Mouse (Mus musculus) forebrain, embryonic 13.5 days (tissue): ENCODE results near the gene Zfp865. TPM values are rescaled to one million over a fixed set of nuclear protein-coding genes. Genes with fewer than 3 reads are reported as not detected.
A peak's percentile ranks its signal among the peaks of the same experiment; 100 is the strongest.
"Not testable (repeated sequence)": the region's sequence is repeated elsewhere in the genome, so short reads cannot be mapped to it uniquely, and the experiment has no call there.

Experiments used
- ATAC-seq: fragments of 200-750 bp; cut with Nextera tagmentation; 2 replicates; pipeline ENCODE4 v1.8.0; 2017
- H3K27ac ChIP-seq: fragments of 300-500 bp; sonication (generic); 2 replicates; pipeline ENCODE4 v1.5.1; 2015; ENCODE audit warnings: inconsistent platforms, mild to moderate bottlenecking, moderate library complexity
- H3K27me3 ChIP-seq: fragments of 300-500 bp; sonication (generic); 2 replicates; pipeline ENCODE4 v1.6.1; 2015; ENCODE audit warnings: mild to moderate bottlenecking, inconsistent platforms
- H3K36me3 ChIP-seq: fragments of 300-500 bp; sonication (generic); 2 replicates; pipeline ENCODE4 v1.6.1; 2015; ENCODE audit warnings: mild to moderate bottlenecking, inconsistent platforms; ENCODE audit not compliant: poor library complexity, severe bottlenecking
- H3K4me1 ChIP-seq: fragments of 300-500 bp; sonication (generic); 2 replicates; pipeline ENCODE4 v1.6.1; 2015; ENCODE audit warnings: inconsistent platforms
- H3K4me2 ChIP-seq: fragments of 300-500 bp; sonication (generic); 2 replicates; pipeline ENCODE4 v1.6.1; 2015; ENCODE audit warnings: inconsistent platforms, mild to moderate bottlenecking, moderate library complexity
- H3K4me3 ChIP-seq: fragments of 300-500 bp; sonication (generic); 2 replicates; pipeline ENCODE4 v1.5.1; 2015; ENCODE audit warnings: mild to moderate bottlenecking, inconsistent platforms
- H3K9ac ChIP-seq: fragments of 300-500 bp; sonication (generic); 2 replicates; pipeline ENCODE4 v1.6.1; 2015; ENCODE audit warnings: mild to moderate bottlenecking, inconsistent platforms
- H3K9me3 ChIP-seq: fragments of 300-500 bp; sonication (generic); replicated peaks from 2 replicates; pipeline ENCODE4 v1.6.1; 2016; ENCODE audit warnings: inconsistent platforms
- WGBS: fragments of 180-500 bp; shearing (Covaris S2); methylation state at CpG from one replicate; pipeline ENCODE4 v1.1.7; 2015; 5-methylcytosine and 5-hydroxymethylcytosine counted together
- polyA plus RNA-seq: library from polyadenylated mRNA; unstranded; fragments of >200 nt; fragmentation: Nextera tagmentation; extraction: Ambion mirVana; gene quantifications from 2 replicates; pipeline ENCODE4 v1.2.1, GENCODE M21; 2015

The Zfp865 gene
- polyA plus RNA-seq, 1 experiment from 2014 or later: 5.4 TPM

DNA sequence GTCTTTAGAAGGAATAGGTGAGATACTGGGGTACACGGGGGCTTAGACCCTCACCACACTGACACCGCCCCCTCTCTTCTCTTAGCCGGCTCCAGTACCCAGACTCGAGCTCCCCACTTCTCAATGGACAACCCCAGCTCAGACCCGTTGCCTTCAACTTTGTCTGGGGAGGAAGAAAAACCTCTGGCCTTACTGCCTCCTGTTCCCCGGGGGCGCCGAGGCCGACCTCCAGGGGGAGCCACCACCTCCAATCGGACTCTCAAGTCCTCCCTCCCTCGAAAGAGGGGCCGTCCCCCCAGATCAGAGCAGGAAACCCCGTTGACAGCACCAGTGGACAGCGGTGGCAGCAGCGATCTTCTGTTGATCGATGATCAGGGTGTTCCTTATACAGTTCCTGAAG, 2.8 kb upstream of the Zfp865 start:
- no peak for ATAC-seq
- no peak overlapping the region for H3K4me2 ChIP-seq
- no peaks in the 10 kb centered on the region for H3K9me3 ChIP-seq
- peaks cover 24% of the 10 kb centered on the region for H3K4me1 ChIP-seq
- no peak overlapping the region for H3K4me3 ChIP-seq
- H3K36me3 ChIP-seq: peaks cover 22% of the 10 kb centered on the region
- no peaks in the 10 kb centered on the region for H3K27me3 ChIP-seq
- WGBS: 87% methylated on average over 16 of the region's 16 CpGs
- no peak overlapping the region for H3K27ac ChIP-seq
- H3K9ac ChIP-seq: no peak overlapping the region

DNA sequence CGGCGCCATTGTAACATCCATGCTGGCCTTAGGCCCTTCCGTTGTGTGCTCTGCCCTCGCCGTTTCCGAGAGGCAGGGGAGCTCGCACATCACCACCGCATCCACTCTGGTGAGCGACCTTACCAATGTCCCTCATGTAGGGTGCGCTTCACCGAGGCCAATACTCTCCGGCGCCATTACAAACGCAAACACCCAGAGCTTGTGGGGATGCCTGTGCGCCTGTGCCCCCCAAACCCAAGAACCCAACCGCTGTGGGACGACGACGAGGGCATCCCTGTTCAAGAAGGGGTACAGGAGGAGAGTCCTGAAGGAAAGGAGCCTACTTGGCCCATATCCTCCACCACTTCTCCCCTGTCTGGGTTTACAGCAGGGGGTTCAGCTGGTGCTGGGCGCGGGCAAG, 2.2 kb upstream of the Zfp865 start:
- ATAC-seq: no peak
- Histone ChIP-seq H3K9me3 (no peaks in the 10 kb centered on the region), H3K9ac (no peak overlapping the region), H3K4me1 (peaks cover 24% of the 10 kb centered on the region), H3K27me3 (no peaks in the 10 kb centered on the region), H3K4me3 (no peak overlapping the region), H3K4me2 (no peak overlapping the region), H3K36me3 (peaks cover 21% of the 10 kb centered on the region), H3K27ac (no peak overlapping the region)
- 98% methylated on average over 21 of the region's 21 CpGs for WGBS

DNA sequence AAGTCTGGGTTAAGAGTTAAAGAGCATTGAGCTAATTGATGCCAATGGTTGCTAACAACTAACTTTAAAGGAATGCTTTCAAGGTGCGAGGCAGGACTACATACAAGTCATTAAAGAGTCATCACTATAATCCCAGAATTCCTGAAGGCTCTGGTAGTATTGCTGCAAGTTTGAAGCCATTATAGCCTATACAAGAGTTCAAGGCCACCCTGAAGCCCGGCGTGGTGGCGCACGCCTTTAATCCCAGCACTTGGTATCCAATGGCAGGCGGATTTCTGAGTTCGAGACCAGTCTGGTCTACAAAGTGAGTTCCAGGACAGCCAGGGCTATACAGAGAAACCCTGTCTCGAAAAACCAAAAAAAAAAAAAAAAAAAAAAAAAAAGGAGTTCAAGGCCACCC, 600 bp upstream of the Zfp865 start:
- Histone ChIP-seq H3K4me2 (peak overlapping the region; percentile 87), H3K9ac (0 out of 2 replicates have a peak overlapping the region, but pooled peaks have one; percentile 26), H3K4me3 (peak overlapping the region; percentile 88), H3K36me3 (peaks cover 38% of the 10 kb centered on the region), H3K4me1 (peaks cover 21% of the 10 kb centered on the region), H3K27ac (peak overlapping the region; percentile 93)
- not testable (repeated sequence) for ATAC-seq, H3K27me3 ChIP-seq, H3K9me3 ChIP-seq
- 18% methylated on average over 8 of the region's 8 CpGs for WGBS

DNA sequence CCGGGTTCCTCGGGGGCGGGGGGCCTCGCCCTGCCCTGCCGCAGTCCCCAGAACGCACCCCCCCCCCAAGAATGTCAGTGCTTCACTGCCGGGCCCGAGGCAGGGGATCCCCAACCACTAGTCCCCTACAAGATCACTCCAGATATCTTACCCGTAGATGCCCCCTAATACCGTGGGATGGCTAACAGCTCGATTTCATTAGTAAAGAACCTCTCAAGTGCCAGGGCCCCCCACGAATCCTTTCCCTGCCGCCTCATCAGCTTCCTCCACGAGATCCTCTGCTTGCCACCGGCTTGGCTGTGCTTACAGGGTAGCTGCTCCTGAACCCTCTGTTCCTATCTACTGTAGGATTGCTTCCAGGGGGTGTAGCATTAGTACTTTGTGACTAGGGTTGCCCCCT, 509 bp downstream of the Zfp865 start:
- Histone ChIP-seq H3K4me3 (peak overlapping the region; percentile 88), H3K9me3 (no peaks in the 10 kb centered on the region), H3K9ac (peak overlapping the region; percentile 97), H3K4me2 (peak overlapping the region; percentile 87), H3K36me3 (peaks cover 38% of the 10 kb centered on the region), H3K4me1 (peaks cover 21% of the 10 kb centered on the region), H3K27me3 (no peaks in the 10 kb centered on the region), H3K27ac (peak overlapping the region; percentile 93)
- WGBS: under 1% methylated on average over 10 of the region's 15 CpGs
- peak; percentile 2; the same call in 1 of the 2 replicates for ATAC-seq

DNA sequence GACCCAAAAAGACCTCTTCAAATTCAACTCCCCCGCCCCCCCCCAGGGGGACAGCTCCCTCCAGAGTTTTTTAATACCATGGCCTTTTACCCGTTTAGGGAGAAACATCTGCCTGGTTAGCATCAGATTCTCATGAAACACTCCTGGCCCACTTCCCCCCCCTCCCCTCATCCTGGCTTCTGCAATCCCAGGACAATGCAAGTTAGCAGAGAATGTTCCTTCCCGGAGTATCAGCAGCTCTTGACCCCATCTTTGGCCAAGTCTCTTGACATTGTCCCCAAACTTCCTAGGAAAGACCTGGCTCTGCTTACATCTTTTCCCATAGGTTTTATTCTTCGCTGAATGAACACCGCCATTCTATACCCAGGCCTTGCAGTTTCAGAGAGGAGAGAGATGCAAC, 1.0 kb downstream of the Zfp865 start:
- Histone ChIP-seq H3K4me2 (peak overlapping the region; percentile 87), H3K4me1 (peaks cover 16% of the 10 kb centered on the region), H3K27me3 (no peaks in the 10 kb centered on the region), H3K27ac (peak overlapping the region; percentile 51), H3K9me3 (no peaks in the 10 kb centered on the region), H3K36me3 (peaks cover 41% of the 10 kb centered on the region), H3K4me3 (peak overlapping the region; percentile 88), H3K9ac (peak overlapping the region; percentile 97)
- 45% methylated on average over 5 of the region's 5 CpGs for WGBS
- ATAC-seq: no peak

DNA sequence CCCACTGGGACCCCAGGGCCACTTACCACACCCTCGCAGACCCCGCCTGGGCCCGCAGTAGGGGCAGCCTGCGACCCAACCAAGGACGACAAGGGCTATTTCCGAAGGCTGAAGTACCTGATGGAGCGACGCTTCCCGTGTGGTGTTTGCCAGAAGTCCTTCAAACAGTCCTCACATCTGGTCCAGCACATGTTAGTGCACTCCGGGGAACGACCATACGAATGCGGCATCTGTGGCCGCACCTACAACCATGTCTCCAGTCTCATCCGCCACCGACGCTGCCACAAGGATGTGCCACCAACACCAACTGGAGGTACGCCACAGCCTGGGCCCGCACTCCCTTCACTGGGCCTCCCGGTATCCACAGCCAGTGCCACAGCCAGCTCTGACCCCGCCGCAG, 9.4 kb downstream of the Zfp865 start:
- H3K9ac ChIP-seq: no peak overlapping the region
- ATAC-seq: no peak
- no peaks in the 10 kb centered on the region for H3K27me3 ChIP-seq
- peaks cover 28% of the 10 kb centered on the region for H3K9me3 ChIP-seq
- no peaks in the 10 kb centered on the region for H3K4me1 ChIP-seq
- H3K4me3 ChIP-seq: no peak overlapping the region
- peaks cover 83% of the 10 kb centered on the region for H3K36me3 ChIP-seq
- H3K27ac ChIP-seq: no peak overlapping the region
- 98% methylated on average over 22 of the region's 22 CpGs for WGBS
- no peak overlapping the region for H3K4me2 ChIP-seq

DNA sequence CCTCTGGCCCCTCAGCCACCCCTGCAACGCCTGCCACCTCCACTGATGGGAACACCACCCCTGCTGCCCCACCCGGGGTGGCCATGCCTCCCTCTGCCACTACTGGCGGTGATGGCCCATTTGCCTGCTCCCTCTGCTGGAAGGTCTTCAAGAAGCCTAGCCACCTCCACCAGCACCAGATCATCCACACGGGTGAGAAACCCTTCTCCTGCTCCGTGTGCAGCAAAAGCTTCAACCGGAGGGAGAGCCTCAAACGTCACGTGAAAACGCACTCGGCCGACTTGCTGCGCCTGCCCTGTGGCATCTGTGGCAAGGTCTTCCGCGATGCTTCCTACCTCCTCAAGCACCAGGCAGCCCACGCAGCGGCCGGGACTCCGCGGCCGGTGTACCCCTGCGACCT, 9.8 kb downstream of the Zfp865 start:
- 94% methylated on average over 21 of the region's 21 CpGs for WGBS
- no peak overlapping the region for H3K27ac ChIP-seq
- H3K4me1 ChIP-seq: no peaks in the 10 kb centered on the region
- no peak for ATAC-seq
- H3K27me3 ChIP-seq: no peaks in the 10 kb centered on the region
- peaks cover 87% of the 10 kb centered on the region for H3K36me3 ChIP-seq
- no peak overlapping the region for H3K4me2 ChIP-seq
- no peak overlapping the region for H3K4me3 ChIP-seq
- H3K9ac ChIP-seq: no peak overlapping the region
- peaks cover 28% of the 10 kb centered on the region for H3K9me3 ChIP-seq

DNA sequence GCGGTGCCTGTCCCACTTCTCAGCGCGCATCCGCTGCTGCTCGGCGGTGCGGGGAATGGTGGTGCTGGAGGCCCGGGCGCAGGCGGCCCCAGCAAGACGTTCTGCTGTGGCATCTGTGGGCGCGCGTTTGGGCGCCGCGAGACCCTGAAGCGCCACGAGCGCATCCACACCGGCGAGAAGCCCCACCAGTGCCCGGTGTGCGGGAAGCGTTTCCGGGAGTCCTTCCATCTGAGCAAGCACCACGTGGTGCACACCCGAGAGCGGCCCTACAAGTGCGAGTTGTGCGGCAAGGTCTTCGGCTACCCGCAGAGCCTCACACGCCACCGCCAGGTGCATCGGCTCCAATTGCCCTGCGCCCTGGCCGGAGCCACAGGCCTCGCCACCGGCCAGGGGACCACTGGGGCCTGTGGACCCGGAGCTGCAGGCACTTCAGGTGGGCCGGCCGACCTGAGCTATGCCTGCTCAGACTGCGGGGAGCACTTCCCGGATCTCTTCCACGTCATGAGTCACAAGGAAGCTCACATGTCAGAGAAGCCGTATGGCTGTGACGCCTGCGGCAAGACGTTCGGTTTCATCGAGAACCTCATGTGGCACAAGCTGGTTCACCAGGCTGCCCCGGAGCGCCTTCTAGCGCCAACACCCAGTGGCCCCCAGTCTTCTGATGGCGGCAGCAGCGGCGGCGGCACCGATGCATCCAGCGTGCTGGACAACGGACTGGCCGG, 10.5 kb downstream of the Zfp865 start:
- Histone ChIP-seq H3K27ac (no peak overlapping the region), H3K9me3 (peaks cover 28% of the 10 kb centered on the region), H3K9ac (no peak overlapping the region), H3K4me2 (no peak overlapping the region), H3K36me3 (peaks cover 95% of the 10 kb centered on the region), H3K4me1 (no peaks in the 10 kb centered on the region), H3K4me3 (peak overlapping the region; percentile 12; the same call in 1 of the 2 replicates), H3K27me3 (no peaks in the 10 kb centered on the region)
- ATAC-seq: no peak
- WGBS: 87% methylated on average over 63 of the region's 63 CpGs

DNA sequence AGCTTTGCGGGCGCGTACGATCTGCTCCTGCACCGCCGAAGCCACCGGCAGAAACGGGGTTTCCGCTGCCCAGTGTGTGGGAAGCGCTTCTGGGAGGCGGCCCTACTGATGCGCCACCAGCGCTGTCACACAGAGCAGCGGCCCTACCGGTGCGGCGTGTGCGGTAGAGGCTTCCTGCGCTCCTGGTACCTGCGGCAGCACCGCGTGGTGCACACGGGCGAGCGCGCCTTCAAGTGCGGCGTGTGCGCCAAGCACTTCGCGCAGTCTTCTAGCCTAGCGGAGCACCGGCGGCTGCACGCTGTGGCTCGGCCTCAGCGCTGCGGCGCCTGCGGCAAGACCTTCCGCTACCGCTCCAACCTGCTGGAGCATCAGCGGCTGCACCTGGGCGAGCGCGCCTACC, 11.3 kb downstream of the Zfp865 start:
- Histone ChIP-seq H3K9me3 (peaks cover 28% of the 10 kb centered on the region), H3K36me3 (peaks cover 96% of the 10 kb centered on the region), H3K4me2 (no peak overlapping the region), H3K9ac (no peak overlapping the region), H3K27ac (no peak overlapping the region), H3K27me3 (no peaks in the 10 kb centered on the region), H3K4me1 (no peaks in the 10 kb centered on the region), H3K4me3 (no peak overlapping the region)
- WGBS: 81% methylated on average over 46 of the region's 46 CpGs
- no peak for ATAC-seq

DNA sequence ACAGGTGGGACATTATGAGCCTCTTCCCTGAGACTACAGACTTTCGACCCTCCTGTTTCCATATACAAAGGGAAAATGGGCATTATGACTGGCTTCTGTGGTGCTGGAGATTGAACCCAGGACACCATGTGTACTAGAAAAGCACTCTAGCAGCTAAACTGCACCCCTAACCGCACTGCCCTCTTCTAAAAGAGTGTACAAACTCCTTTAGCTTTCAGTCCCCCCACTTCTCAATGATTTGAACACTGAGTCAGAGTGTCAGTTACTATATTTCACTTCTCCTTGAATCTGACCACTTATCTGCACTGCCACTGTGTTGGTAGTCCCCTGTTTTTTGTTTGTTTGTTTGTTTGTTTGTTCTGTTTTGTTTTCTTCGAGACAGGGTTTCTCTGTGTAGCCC, 13.6 kb downstream of the Zfp865 start, which contains the start of gene 4632433K11Rik:
4632433K11Rik (plus strand) TSS at position 301 of the 400 bp plus-strand sequence.
- Histone ChIP-seq H3K4me2 (no peak within 1 kb of the TSS), H3K4me1 (0 out of 2 replicates have a peak, but pooled peaks cover 4% of the 10 kb centered on the region), H3K4me3 (no peak within 1 kb of the TSS), H3K36me3 (peaks cover 76% of the 10 kb centered on the region), H3K9ac (no peak within 1 kb of the TSS), H3K27me3 (no peaks in the 10 kb centered on the region), H3K27ac (no peak within 1 kb of the TSS), H3K9me3 (peaks cover 28% of the 10 kb centered on the region)
- 92% methylated on average over 3 of the region's 3 CpGs for WGBS
- ATAC-seq: no peak

DNA sequence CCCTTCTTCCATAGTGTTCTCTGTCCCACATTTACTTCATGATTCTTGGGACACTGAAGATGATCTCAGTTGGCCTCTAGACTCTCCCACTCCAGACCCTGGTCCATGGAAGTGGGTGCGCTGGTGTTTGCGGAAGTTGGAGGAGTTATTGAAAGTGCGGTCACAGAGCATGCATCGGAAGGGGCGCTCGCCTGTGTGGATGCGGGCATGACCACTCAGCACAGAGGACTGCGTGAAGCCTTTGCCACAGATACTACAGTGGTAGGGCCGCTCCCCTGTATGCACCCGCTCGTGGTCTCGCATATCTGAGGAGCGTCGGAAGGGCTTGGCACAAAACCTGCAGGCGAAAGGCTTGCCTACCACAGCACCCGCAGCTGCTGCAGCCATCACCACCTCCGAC, 15.5 kb downstream of the Zfp865 start:
- ATAC-seq: no peak
- Histone ChIP-seq H3K4me1 (peaks cover 9% of the 10 kb centered on the region; the same call in 1 of the 2 replicates), H3K27me3 (no peaks in the 10 kb centered on the region), H3K9ac (no peak overlapping the region), H3K27ac (no peak overlapping the region), H3K9me3 (peaks cover 14% of the 10 kb centered on the region), H3K36me3 (peaks cover 58% of the 10 kb centered on the region), H3K4me2 (no peak overlapping the region), H3K4me3 (no peak overlapping the region)
- 99% methylated on average over 17 of the region's 17 CpGs for WGBS

DNA sequence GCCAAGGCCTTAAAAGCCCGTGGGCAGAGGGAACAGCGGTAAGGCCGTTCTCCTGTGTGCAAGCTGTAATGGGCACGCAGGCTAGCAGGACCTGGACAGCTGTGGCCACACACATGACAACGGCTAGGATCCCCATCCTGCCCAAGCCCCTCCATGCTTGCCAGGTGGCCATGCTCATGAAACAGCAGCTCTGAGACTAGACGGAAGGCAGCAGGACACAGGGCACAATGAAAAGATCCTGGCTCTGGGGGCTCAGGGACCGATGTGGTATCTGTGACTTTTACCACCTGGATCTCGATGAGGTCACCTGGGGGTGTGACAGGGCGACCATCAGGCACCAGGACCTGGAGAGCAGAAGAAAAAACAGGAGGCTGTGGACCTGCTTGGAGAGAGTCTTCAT, 16.0 kb downstream of the Zfp865 start:
- no peak overlapping the region for H3K27ac ChIP-seq
- peaks cover 54% of the 10 kb centered on the region for H3K36me3 ChIP-seq
- no peaks in the 10 kb centered on the region for H3K27me3 ChIP-seq
- no peak overlapping the region for H3K9ac ChIP-seq
- no peak for ATAC-seq
- H3K4me1 ChIP-seq: peaks cover 9% of the 10 kb centered on the region; the same call in 1 of the 2 replicates
- no peak overlapping the region for H3K4me3 ChIP-seq
- H3K4me2 ChIP-seq: no peak overlapping the region
- H3K9me3 ChIP-seq: peaks cover 9% of the 10 kb centered on the region
- WGBS: 93% methylated on average over 9 of the region's 9 CpGs
